Mouse (Mus musculus) testis, postnatal 10 days (tissue): ENCODE measurements around the gene Aadacl3.

ENCODE experiments used
- DNase-seq: peaks from one replicate; pipeline ENCODE4 v3.0.0; 2021; ENCODE audit warnings: low spot score

Aadacl3 gene

GRCm38 (mm10) chr4:144463656-144464055 lies at the start of gene Aadacl3:
TSS of gene Aadacl3 (minus strand) at chr4:144463756.
- no peak for DNase-seq

GRCm38 (mm10) chr4:144506518-144506917 lies 43.0 kb upstream of the Aadacl3 start:
- DNase-seq = no peak

GRCm38 (mm10) chr4:144493331-144493730 lies 29.8 kb upstream of the Aadacl3 start:
- no peak for DNase-seq

- DNase-seq = no peak
Measured at GRCm38 (mm10) chr4:144468091-144468490, 4.5 kb upstream of the Aadacl3 start.

GRCm38 (mm10) chr4:144465206-144465605 lies 1.6 kb upstream of the Aadacl3 start:
- DNase-seq = no peak

- DNase-seq = no peak
Measured at GRCm38 (mm10) chr4:144453217-144453616, 10.3 kb downstream of the Aadacl3 start, which contains the start of gene Gm9944. TSS of gene Gm9944 (minus strand) at chr4:144453317.

GRCm38 (mm10) chr4:144448546-144448945 lies 15.0 kb downstream of the Aadacl3 start:
- no peak for DNase-seq

- DNase-seq = no peak
Measured at GRCm38 (mm10) chr4:144441582-144441981, 22.0 kb downstream of the Aadacl3 start.

- DNase-seq = no peak
Measured at GRCm38 (mm10) chr4:144441095-144441494, 22.5 kb downstream of the Aadacl3 start.

GRCm38 (mm10) chr4:144438672-144439071 lies 24.9 kb downstream of the Aadacl3 start, which contains the start of gene 1700012P22Rik:
TSS of gene 1700012P22Rik (minus strand) at chr4:144438772.
- DNase-seq = no peak

GRCm38 (mm10) chr4:144433216-144433615 lies 30.3 kb downstream of the Aadacl3 start:
- DNase-seq = no peak

- DNase-seq = no peak
Measured at GRCm38 (mm10) chr4:144430723-144431122, 32.8 kb downstream of the Aadacl3 start.

- DNase-seq = no peak
Measured at GRCm38 (mm10) chr4:144428868-144429267, 34.7 kb downstream of the Aadacl3 start.

GRCm38 (mm10) chr4:144424590-144424989 lies 39.0 kb downstream of the Aadacl3 start:
- no peak for DNase-seq

GRCm38 (mm10) chr4:144420644-144421043 lies 42.9 kb downstream of the Aadacl3 start:
- DNase-seq = no peak

GRCm38 (mm10) chr4:144408290-144408689 lies 55.3 kb downstream of the Aadacl3 start, which contains the start of gene Pramef12:
TSS of gene Pramef12 (minus strand) at chr4:144408464.
- DNase-seq = no peak

GRCm38 (mm10) chr4:144406261-144406660 lies 57.3 kb downstream of the Aadacl3 start:
- DNase-seq = no peak

- peak; percentile 70 for DNase-seq
Measured at GRCm38 (mm10) chr4:144404456-144405086, 59.0 kb downstream of the Aadacl3 start.
